Mouse (Mus musculus): Measurements from ENCODE around the gene Scnn1a.

Scnn1a gene

DNA sequence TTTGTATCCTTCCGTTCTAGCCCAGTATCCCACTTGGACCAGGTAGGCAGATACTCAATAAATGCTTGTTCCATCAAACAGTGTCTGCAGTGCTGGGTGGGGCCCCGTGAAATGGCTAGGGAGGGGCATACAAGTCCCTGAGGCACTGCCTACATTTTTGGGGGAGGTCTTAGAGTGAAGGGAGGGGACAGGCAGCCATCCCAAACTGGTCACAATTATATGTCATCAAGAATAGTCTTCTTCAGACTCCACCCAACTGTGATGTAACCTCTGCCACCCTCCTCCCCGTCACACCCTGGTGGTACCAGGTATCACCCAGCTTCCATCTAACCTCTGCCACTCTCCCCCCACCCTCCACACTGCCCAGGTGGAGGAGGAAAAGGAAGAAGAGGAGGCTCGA is 24.4 kb downstream of the Scnn1a start:
- DNase-seq = no peak

DNA sequence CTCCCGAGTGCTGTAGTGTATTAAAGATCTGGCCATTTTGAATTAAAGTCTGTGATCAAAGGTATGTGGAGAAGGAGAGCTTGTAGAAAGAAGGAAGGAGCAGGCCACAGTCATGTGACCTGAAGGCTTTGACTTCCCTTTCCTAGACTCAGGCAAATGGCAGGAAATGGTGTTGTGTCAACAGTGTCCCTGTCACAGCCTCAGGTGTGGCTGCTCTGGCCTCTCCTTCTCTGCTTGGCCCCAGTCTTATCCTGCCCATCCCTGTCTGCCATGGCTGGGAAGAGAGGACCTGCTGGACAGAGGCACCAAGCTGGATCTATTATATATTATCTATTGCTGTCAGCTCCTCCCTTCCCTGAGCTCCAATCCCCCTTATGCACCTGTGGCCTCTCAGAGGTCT is 25.2 kb downstream of the Scnn1a start:
- DNase-seq = no peak

DNA sequence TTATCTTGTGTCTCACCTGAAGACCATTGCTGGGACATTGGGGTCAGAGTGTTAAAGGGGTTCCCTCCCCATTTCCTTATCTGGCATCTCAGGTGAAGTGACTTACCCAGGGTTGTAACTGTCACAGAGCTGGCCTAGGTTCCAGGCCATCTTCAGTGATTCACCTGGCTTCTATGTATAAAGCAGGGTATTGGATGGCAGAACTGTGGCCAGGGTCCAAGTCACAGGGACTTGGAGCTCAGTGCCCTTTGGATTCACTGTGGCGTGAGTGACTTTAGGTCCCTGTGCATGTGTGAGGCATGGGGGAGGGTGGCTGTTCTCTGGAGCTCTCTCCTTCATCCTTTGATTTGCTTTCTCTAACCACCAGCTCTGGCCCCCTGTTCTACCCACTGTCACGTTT is 25.6 kb downstream of the Scnn1a start:
- no peak for DNase-seq

DNA sequence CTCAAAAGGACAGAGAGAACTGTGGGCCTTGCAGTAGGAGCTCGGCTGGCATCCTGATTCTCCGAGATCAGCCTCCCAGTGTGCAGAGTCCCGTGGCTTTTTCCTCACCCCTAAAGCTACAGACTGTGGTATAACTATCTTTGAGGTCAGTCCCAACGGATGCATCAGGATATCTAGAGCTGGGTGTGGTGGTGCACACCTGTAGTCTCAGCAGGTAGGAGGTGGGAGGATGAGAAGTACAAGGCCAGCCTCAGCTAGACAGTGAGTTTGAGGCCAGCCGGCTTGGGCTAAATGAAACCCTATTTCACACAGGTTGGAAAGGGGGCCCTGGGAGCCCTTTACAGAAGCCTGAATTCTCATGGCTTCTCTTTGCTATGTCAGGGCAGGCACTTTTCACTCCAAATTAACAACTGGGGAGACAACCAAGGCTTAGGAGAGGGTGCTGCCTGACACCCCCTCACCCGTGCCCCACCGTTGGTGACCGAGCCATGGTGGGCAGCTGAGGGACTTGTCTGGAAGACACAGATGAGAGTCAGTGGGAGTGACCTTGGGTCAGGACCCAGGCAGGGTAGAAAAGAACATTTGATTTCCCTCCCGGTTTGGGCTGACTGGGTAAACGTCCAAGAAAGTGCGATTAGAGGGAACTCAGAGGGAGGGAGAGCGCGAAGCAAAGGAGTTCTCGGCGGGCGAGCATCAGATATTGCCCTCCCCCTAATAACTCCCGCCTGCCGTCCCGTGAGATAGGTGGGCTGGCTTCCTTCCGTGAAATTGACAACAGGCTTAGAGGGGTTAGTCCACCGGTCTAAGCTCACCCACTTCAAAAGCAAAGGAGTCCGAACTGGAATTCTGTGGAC is 28.5 kb downstream of the Scnn1a start, which contains the start of gene Tnfrsf1a:
Gene Tnfrsf1a (plus strand): TSS at position 642 of the 854 bp plus-strand sequence.
- no peak for DNase-seq

DNA sequence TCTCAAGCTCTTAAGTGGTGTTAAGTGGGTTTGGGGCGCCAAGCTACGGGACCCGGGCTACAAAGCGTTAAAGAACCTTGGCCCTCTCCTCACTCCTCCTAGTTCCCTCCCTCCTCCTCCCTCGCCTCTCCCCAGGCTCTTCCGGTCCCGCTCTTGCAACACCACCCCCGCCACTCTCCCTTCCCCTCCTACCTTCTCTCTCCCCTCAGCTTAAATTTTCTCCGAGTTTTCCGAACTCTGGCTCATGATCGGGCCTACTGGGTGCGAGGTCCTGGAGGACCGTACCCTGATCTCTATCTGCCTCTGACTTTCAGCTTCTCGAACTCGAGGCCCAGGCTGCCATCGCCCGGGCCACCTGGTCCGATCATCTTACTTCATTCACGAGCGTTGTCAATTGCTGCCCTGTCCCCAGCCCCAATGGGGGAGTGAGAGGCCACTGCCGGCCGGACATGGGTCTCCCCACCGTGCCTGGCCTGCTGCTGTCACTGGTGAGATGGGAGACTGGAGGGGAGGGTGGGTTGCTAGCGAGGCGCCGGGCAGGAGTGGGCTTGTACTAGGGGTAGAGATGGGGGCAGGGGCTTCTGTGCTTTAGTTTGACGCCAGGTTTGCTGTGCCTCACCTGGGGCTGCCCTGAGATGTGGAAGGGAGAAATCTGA is 29.2 kb downstream of the Scnn1a start:
- peak; percentile 89 for DNase-seq

DNA sequence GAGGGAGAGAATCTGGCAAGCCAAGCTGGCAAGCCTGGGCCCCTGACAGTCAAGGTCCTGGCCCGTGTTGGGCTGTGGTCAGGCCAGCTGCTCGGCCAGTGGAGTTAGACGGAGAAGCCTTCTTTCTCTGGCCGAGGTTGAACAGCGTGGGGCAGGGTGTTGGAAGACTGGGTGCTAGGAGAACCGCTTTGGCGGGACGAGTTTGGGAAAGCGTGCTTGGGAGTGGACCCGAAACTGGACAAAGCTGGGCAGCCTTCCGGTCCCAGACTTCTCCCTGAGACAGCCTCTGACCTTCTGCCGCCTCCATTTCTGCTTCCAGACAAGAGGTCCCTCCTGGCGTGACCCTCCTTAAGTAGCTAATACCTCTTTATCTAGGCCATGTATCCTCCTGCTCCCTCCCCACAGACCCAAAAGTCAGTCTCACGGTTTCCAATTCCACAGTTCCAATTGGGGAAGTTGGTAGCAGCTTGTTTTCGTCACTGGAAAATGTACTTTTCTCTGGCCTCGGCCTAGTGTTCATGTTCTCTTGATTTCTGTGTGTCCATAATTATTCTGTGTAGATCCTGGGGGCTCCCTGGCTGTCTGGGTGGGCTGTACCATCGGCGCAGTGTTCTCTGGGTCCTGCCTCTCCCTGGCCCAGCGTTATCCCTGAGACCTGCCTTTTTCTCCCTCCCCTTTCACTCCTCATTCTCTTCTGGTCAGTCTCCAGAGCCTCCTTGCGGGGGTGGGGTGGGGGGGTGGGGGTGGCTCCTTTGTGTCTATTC is 30.0 kb downstream of the Scnn1a start:
- peak; percentile 62 for DNase-seq

DNA sequence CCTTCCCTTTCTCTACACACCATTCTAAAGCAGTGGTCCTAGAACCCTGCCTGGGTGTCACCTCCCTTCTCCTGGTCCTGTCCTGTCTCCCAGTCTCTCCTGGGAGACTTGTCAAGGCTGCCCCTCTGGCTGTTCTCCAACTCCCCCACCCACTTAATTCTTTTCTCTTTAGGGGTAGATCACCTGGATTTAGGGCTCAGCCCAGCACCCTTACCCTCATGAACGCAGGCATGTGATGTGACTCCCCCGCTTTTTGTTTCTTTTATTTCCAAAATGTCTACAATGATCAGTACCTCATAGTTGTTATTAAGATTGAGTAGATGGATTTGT is 30.5 kb downstream of the Scnn1a start:
- no peak for DNase-seq

DNA sequence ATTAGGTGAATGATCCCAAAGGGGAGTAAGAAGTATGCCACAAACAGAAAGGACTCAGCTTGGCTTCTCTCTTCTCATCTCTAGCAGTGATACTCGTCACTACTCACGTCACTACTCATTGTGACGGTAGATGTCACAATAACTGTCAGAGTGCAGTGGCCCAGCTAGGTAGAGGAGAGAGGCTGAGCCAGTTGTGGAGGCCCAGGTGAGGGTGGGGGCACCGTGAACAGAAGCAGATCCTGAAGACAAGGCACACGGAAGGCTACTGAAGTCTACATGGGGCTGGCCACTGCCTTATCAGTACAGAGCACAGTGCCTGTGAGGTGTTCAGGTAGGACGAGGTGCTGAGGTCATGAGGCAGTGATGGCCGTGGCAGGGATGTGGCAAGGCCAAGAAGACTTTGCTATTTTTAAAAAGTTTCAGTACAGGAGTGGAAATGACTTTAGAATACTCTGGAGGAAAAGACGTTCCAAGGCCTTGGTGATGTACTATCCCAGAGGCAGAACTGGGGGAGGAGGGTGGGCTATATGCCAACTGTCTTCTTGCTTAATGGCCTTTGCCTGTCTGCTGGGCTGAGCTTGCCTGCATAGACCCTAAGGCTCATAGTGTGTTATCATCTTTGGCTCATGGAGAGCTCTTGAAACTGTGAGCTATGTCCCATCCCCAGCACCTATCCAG is 31.0 kb downstream of the Scnn1a start:
- DNase-seq = peak; percentile 75

DNA sequence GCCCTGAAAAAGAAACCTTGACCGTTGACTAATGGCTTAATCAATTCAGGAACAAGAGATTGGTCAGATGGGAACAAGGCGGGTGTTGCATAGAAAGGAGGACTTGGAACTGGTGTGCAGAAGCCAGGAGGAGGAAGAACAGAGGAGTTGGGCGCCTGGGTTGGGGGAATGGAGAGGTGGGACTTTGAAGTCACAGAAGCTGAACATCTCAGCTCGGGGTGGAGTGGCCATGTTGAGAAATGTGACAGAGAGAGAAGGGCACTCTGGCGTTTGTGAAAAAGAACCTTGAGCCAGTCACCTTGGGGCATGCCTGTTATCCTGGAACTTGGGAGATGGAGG is 31.6 kb downstream of the Scnn1a start:
- no peak for DNase-seq

DNA sequence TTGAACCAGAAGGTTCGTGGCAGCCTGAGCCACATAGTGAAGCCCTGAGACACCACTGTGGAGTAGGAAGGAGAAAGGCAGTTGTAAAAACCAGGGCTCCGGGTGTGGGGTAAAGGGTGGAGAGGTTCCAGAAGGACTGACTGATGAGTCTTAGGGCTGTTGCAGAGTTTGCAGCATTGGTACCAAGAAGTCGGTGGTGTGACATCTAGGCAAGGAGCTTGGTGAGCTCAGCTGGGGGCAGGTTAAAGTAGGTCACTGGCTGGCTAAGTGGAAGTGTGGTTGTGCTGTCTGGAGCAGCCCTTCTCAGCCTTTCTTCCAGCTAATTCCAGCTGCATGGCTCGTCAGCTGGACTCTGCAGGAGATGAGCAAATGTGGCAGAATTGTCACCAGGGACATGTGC is 32.4 kb downstream of the Scnn1a start:
- no peak for DNase-seq

DNA sequence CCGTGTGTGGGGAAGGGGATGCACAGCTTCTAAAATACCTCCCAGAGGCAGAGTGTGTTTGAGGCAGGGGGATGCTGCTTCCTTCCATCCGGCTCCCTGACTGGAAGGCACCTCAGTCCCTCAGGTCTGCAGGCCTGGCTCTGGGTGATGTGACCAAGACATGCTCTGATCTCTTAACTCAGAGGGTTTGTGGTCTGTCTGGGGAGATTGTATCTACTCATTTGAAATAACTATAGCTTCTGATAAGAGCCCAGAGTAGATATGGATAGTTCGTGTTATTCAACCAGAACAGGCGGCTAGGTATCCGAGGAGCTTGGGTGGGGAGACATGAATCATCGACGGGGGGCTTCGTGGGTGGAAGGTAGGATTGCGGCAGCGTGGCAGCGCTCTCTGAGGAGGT is 32.8 kb downstream of the Scnn1a start:
- no peak for DNase-seq

DNA sequence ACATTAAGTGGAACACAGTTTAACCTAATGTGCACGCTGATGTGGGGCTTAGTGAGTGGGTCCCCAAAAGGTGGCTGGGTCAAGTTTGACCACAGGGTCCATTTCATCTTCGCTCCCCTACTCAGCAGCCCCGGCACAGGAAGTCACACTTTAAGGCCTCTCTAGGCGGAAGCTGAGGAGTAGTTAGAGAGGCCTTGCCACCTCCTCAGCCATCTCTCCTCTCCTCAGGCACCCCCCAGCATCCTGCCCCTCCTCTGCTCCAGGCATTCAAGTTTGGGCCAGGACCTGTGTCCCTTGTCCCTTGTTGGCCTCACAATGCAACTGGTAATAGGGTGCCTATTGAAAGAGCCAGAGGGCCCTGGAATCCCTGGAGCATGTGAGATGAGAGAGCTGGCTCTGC is 33.2 kb downstream of the Scnn1a start:
- no peak for DNase-seq

DNA sequence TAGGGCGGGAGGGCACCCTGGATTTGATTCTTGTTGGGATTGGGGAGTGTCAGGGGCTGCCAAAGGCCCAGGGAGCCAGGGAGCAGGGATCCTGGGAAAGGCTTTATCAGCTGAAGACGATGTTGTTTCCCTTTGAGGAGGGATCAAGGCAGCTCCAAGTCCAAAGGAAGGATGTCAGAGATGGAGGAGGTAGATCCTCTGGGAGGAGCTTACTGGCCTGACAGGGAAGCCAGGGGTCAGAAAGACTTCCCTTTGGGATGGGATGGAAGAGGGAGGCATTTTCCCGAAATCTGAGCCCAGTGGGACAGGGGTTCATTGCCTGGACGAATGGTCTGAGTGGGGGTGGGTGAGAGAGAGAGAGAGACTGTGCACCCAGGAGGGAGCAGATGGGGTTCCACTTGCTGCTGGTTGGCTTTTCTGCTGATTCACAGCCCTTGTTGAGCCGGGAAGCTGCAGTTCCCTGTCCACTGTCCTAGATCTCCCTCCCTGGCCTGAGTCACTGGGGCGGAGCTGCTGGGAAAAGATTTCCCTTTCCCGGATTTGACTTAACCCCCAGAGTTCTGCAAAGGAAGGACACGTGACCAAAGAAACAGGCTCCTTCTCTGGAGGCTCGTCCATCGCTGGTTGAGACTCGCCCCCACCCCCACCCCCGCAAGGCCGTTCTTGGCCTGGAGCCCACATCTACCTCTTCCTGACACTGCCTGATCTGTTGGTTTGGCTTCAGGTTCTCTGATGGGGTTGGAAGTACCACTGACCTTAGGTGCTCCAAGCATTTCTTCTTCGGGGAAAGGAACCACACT is 34.1 kb downstream of the Scnn1a start:
- DNase-seq = peak; percentile 86

DNA sequence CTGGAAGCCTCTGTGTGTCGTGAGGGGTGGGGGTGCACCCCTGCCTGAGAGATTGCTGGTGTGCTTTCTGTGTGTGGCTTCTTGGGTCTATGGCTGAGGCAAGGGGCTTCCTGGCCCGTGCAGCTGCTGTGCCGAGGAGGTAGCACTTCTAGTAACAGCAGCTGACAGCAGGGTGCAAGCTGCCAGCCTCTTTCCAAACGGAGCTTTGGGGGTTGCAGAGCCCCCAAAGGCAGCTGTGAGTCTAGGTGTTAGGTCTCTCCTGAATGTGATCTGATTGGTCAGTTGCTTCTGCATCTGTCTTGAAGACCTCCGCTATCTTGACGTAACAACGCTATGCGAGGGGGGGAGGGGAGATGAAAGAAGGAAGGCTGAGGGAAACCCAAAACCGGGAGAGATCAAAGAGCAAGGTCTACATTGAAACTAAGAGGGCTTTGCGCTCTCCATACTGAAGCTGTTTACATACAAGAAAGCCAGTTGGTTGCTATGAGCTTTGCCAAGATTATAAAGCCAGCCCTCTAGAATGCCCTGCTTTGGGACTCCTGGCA is 34.8 kb downstream of the Scnn1a start:
- DNase-seq = no peak

DNA sequence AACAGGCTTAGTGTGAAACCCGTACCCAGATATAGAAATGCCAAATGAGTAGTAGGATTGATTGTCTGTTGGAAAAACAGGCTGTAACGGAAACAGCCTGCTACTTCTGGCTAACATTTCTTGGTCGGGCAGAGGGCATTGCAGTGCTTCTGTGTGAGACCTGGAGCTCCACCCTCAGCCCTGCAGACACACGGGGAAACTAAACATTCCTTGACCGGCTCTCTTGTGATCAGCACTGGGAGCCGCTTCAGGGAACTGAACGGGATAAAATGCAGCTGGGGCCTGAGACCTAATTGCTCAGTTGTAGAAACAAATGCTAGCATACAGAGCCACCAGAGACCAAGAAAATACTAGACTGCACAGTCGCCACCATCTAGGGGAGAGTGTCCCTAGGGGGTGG is 35.8 kb downstream of the Scnn1a start:
- no peak for DNase-seq

DNA sequence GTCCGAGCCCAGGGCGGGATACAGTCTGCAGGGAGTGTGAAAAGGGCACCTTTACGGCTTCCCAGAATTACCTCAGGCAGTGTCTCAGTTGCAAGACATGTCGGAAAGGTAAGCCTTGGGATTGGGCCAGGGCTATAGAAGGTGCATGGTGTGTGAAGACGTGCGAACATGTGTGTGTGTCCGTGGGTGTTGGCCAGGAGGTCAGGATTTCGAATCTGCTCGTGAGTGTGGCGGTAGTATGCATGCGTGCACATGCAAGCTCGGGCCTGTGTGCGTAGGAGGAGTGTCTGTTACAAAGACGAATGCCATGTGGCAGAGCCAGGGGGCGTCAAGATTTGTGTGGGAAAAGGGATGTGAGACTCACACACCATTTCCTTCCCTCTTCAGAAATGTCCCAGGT is 36.9 kb downstream of the Scnn1a start:
- DNase-seq = no peak

DNA sequence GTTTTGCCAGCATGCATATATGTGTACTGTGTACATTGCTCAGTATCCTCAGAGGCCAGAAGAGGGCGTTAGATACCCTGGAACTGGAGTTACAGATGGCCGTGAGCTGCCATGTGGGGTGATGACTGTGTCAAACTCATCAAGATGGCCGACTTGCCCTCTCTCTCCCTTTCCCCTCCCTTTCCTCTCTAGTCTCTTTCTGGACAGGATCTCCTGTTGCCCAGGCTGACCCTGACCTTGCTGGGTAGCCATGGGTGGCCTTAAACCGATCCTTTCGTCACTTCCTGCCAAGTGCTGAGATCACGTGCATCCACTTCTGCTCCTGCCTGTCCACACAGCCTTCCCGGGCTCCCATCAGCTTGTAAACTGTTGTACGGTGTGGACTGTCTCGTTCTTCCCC is 39.5 kb downstream of the Scnn1a start:
- no peak for DNase-seq

DNA sequence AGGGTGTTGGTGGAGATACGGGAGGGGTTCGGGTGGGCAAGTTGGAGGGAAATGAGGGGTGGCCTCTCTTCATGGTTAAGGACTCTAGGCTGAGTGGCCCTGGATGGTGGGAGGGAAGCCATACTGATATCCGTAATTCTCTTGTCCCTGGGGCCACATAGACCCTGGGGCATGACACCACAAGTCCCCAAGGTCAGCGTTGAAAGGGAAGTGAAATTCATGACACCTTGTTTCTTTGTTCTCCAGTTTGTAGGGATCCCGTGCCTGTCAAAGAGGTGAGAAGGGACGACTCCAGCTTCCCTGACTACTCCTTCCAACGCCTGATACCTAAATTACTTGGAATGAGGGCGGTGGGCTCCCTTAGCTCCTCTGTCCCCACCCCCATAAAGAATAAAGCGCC is 40.4 kb downstream of the Scnn1a start:
- DNase-seq = no peak

DNA sequence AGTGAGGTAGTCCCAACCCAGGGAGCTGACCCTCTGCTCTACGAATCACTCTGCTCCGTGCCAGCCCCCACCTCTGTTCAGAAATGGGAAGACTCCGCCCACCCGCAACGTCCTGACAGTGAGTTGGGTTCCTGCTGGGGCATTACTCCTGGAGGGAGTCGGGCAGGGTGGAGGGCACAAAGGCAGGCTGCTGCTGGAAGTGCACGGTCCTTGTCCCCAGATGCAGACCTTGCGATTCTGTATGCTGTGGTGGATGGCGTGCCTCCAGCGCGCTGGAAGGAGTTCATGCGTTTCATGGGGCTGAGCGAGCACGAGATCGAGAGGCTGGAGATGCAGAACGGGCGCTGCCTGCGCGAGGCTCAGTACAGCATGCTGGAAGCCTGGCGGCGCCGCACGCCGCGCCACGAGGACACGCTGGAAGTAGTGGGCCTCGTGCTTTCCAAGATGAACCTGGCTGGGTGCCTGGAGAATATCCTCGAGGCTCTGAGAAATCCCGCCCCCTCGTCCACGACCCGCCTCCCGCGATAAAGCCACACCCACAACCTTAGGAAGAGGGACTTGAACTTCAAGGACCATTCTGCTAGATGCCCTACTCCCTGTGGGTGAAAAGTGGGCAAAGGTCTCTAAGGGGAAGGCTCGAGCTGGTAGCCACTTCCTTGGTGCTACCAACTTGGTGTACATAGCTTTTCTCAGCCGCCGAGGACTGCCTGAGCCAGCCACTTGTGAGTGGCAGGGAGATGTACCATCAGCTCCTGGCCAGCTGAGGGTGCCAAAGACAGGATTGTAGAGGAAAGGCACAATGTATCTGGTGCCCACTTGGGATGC is 41.2 kb downstream of the Scnn1a start:
- DNase-seq = peak; percentile 75

DNA sequence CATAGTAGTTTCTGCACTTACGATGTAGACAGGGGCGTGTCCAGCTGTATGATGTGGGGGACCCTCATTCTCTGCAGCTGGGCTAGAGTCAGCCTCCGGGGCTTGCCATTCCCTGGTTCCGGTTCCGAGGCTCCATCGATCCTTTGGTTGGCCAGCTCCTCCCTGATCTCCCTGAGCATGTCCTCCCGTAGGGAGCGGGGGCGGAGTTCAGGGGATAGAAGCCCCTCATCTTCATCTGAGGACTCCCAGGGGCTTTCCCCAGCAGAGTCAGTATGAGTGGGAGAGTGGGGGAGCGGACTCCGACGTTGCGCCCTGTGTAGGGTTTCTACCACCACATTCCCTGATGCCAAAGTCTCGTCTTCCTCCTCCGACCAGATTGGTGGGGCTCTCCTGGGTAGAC is 42.6 kb downstream of the Scnn1a start:
- no peak for DNase-seq

All from lung, postnatal 10 days (tissue).